Mouse (Mus musculus) kidney, postnatal 0 days (tissue): Measurements from ENCODE around the gene Wnt7b. TPM values are rescaled to one million over a fixed set of nuclear protein-coding genes. Genes with fewer than 3 reads are reported as not detected.

Source experiments
- ATAC-seq: fragments of 200-750 bp; cut with Nextera tagmentation; replicated peaks from 2 replicates; pipeline ENCODE4 v1.8.0; 2017; ENCODE audit warnings: low read depth, moderate number of reproducible peaks, moderate TSS enrichment, moderate library complexity; ENCODE audit not compliant: low FRiP score
- DNase-seq: peaks from one replicate; pipeline ENCODE4 v3.0.0-alpha.2; 2016; ENCODE audit warnings: low spot score
- H3K27ac ChIP-seq: fragments of 300-500 bp; sonication (generic); 2 replicates; pipeline ENCODE4 v1.5.1; 2014; ENCODE audit warnings: mild to moderate bottlenecking
- H3K27me3 ChIP-seq: fragments of 300-500 bp; sonication (generic); 2 replicates; pipeline ENCODE4 v1.6.1; 2014; ENCODE audit warnings: low read length, mixed read lengths; ENCODE audit not compliant: insufficient read depth
- H3K36me3 ChIP-seq: fragments of 300-500 bp; sonication (generic); 2 replicates; pipeline ENCODE4 v1.6.1; 2014; ENCODE audit warnings: low read length, mixed read lengths; ENCODE audit not compliant: insufficient read depth
- H3K4me1 ChIP-seq: fragments of 300-500 bp; sonication (generic); replicated peaks from 2 replicates; pipeline ENCODE4 v1.6.1; 2014; ENCODE audit warnings: antibody characterized with exemption, low read length, mixed read lengths; ENCODE audit not compliant: insufficient read depth
- H3K4me2 ChIP-seq: fragments of 300-500 bp; sonication (generic); 2 replicates; pipeline ENCODE4 v1.6.1; 2014; ENCODE audit warnings: mild to moderate bottlenecking, low read length, moderate library complexity, mixed read lengths
- H3K4me3 ChIP-seq: fragments of 300-500 bp; sonication (generic); replicated peaks from 2 replicates; pipeline ENCODE4 v1.5.1; 2014; ENCODE audit warnings: low read depth, low read length
- H3K9ac ChIP-seq: fragments of 300-500 bp; sonication (generic); 2 replicates; pipeline ENCODE4 v1.6.1; 2014; ENCODE audit warnings: low read depth, low read length
- H3K9me3 ChIP-seq: fragments of 300-500 bp; sonication (generic); replicated peaks from 2 replicates; pipeline ENCODE4 v1.6.1; 2016; ENCODE audit warnings: low read length, inconsistent platforms, mixed read lengths
- CTCF ChIP-seq: IDR thresholded peaks from 2 replicates; pipeline ENCODE4 v1.5.1; 2016; ENCODE audit warnings: antibody characterized with exemption, low read depth, mild to moderate bottlenecking, moderate library complexity
- WGBS: fragments of 180-500 bp; shearing (Covaris S2); extraction: QIAGEN DNeasy Blood & Tissue Kit; methylation state at CpG from one replicate; pipeline ENCODE4 v1.1.7; 2014; 5-methylcytosine and 5-hydroxymethylcytosine counted together
- polyA plus RNA-seq: library from polyadenylated mRNA; unstranded; fragments of >200 nt; fragmentation: Nextera tagmentation; extraction: Ambion mirVana; gene quantifications from 2 replicates; pipeline ENCODE4 v1.2.1, GENCODE M21; 2015

The Wnt7b gene
- polyA plus RNA-seq, 1 experiment from 2014 or later = 26.3 TPM

GRCm38 (mm10) chr15:85574558-85574957, 7.7 kb downstream of the Wnt7b start:
- no peaks in the 10 kb centered on the region for H3K9me3 ChIP-seq
- 81% methylated on average over 8 of the region's 8 CpGs for WGBS
- no peak for TF ChIP-seq CTCF
- H3K9ac ChIP-seq = no peak overlapping the region
- H3K27me3 ChIP-seq = peaks cover 48% of the 10 kb centered on the region
- no peaks in the 10 kb centered on the region for H3K36me3 ChIP-seq
- peaks cover 16% of the 10 kb centered on the region; the same call in 1 of the 2 replicates for H3K4me1 ChIP-seq
- H3K27ac ChIP-seq = no peak overlapping the region
- ATAC-seq = peak; percentile 14; the same call in 1 of the 2 replicates
- DNase-seq = no peak
- no peak overlapping the region for H3K4me3 ChIP-seq
- H3K4me2 ChIP-seq = no peak overlapping the region

GRCm38 (mm10) chr15:85574086-85574485, 8.2 kb downstream of the Wnt7b start:
- ATAC-seq (no peak), DNase-seq (no peak)
- no peaks in the 10 kb centered on the region for H3K36me3 ChIP-seq
- peaks cover 43% of the 10 kb centered on the region for H3K27me3 ChIP-seq
- no peak for TF ChIP-seq CTCF
- H3K4me3 ChIP-seq = no peak overlapping the region
- no peak overlapping the region for H3K4me2 ChIP-seq
- no peak overlapping the region for H3K9ac ChIP-seq
- no peaks in the 10 kb centered on the region for H3K9me3 ChIP-seq
- no peak overlapping the region for H3K27ac ChIP-seq
- H3K4me1 ChIP-seq = peaks cover 16% of the 10 kb centered on the region; the same call in 1 of the 2 replicates
- WGBS = 76% methylated on average over 5 of the region's 5 CpGs

- 54% methylated on average over 8 of the region's 8 CpGs for WGBS
- ATAC-seq = no peak
- H3K36me3 ChIP-seq = no peaks in the 10 kb centered on the region
- TF ChIP-seq CTCF = no peak
- H3K9me3 ChIP-seq = no peaks in the 10 kb centered on the region
- H3K27ac ChIP-seq = no peak overlapping the region
- peaks cover 29% of the 10 kb centered on the region for H3K27me3 ChIP-seq
- H3K4me1 ChIP-seq = peaks cover 14% of the 10 kb centered on the region; the same call in 1 of the 2 replicates
- H3K4me2 ChIP-seq = no peak overlapping the region
- no peak overlapping the region for H3K4me3 ChIP-seq
- no peak for DNase-seq
- H3K9ac ChIP-seq = no peak overlapping the region
Observed at GRCm38 (mm10) chr15:85572619-85573254, 9.5 kb downstream of the Wnt7b start.

- H3K9ac ChIP-seq = no peak overlapping the region
- H3K9me3 ChIP-seq = no peaks in the 10 kb centered on the region
- DNase-seq (no peak), ATAC-seq (no peak)
- H3K4me3 ChIP-seq = no peak overlapping the region
- H3K27ac ChIP-seq = no peak overlapping the region
- H3K36me3 ChIP-seq = no peaks in the 10 kb centered on the region
- WGBS = 75% methylated on average over 8 of the region's 8 CpGs
- peaks cover 4% of the 10 kb centered on the region for H3K27me3 ChIP-seq
- 0 out of 2 replicates have a peak, but pooled peaks cover 3% of the 10 kb centered on the region for H3K4me1 ChIP-seq
- peak; percentile 32; the same call in 1 of the 2 replicates for TF ChIP-seq CTCF
- H3K4me2 ChIP-seq = no peak overlapping the region
Observed at GRCm38 (mm10) chr15:85569995-85570734, 12.1 kb downstream of the Wnt7b start.

- no peak overlapping the region for H3K9ac ChIP-seq
Observed at GRCm38 (mm10) chr15:85569167-85569797, 13.0 kb downstream of the Wnt7b start.

GRCm38 (mm10) chr15:85568402-85568801, 13.9 kb downstream of the Wnt7b start:
- no peak overlapping the region for H3K4me2 ChIP-seq
- H3K9ac ChIP-seq = no peak overlapping the region
- no peak overlapping the region for H3K4me3 ChIP-seq
- no peaks in the 10 kb centered on the region for H3K36me3 ChIP-seq
- no peaks in the 10 kb centered on the region for H3K27me3 ChIP-seq
- TF ChIP-seq CTCF = no peak
- no peak overlapping the region for H3K27ac ChIP-seq
- H3K9me3 ChIP-seq = no peaks in the 10 kb centered on the region
- H3K4me1 ChIP-seq = 0 out of 2 replicates have a peak, but pooled peaks cover 3% of the 10 kb centered on the region
- ATAC-seq = no peak
- WGBS = 71% methylated on average over 3 of the region's 3 CpGs
- no peak for DNase-seq

More at GRCm38 (mm10) chr15:85569167-85569797, 13.0 kb downstream of the Wnt7b start:
- Histone ChIP-seq H3K9me3 (no peaks in the 10 kb centered on the region), H3K36me3 (no peaks in the 10 kb centered on the region), H3K27me3 (no peaks in the 10 kb centered on the region; the same call in 1 of the 2 replicates), H3K27ac (no peak overlapping the region), H3K4me2 (no peak overlapping the region), H3K4me1 (0 out of 2 replicates have a peak, but pooled peaks cover 3% of the 10 kb centered on the region), H3K4me3 (no peak overlapping the region)
- no peak for ATAC-seq
- 48% methylated on average over 2 of the region's 2 CpGs for WGBS
- no peak for TF ChIP-seq CTCF
- no peak for DNase-seq
